Mouse (Mus musculus) cerebellum, postnatal 25 days (tissue): ENCODE measurements around the gene Ints5.
A peak's percentile ranks its signal among the peaks of the same experiment; 100 is the strongest.
"Not testable (repeated sequence)": the region's sequence is repeated elsewhere in the genome, so short reads cannot be mapped to it uniquely, and the experiment has no call there.

Experiments
- DNase-seq, 2 experiments: peaks; one replicate each; pipeline ENCODE4 v3.0.0; 2021; ENCODE audit warnings: mixed read lengths in 2 of 2

The Ints5 gene

DNA sequence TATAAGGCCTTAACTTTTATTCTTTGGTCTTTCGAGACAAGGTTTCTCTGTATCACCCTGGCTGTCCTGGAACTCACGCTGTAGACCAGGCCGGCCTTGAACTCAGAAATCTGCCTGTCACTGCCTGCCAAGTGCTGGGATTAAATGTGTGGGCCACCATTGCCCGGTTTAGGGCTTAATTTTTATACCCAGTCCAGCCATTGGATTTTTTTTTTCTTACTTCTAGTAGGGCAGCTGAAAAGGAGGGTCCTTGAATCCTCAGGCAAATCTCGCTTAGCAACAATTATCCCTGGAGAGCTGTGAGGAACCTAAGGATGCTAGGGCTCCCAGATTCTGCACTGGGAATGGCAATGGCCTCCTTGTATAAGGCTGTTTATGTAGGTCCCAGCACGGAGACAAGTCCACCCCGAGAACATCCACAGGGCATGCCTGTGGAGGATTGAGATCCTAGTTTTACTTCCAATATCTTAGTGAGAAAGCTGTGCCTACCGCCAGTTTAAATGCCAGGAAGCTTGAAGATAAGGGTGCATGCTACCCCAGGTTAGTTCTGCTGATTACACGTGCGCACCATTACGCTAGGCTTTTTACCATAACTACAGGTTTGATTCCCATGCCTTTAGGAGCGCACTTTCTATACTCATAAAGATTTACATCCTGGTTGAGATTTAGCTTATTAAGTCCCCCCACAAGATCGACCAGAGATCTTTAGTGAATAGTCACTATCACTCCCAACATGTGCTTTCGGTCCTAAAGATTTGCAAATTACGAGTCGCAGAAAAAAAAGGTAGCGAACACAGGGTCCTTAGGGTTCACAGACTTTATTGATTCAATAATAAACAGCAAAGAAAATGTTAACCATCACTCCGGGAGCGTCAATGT is 5.0 kb upstream of the Ints5 start:
- no peak for DNase-seq

- peak; percentile 93 to 97 for DNase-seq
Observed at GRCm38 (mm10) chr19:8888511-8889385, 4.1 kb upstream of the Ints5 start, which contains the start of the genes 1810009A15Rik and Gm49416. Gene 1810009A15Rik, plus strand, starts transcription at chr19:8888853. Gene Gm49416, plus strand, starts transcription at chr19:8888926.

- peak in 1 of 2 experiments; percentile 39 for DNase-seq
Observed at GRCm38 (mm10) chr19:8895397-8895960, 2.7 kb downstream of the Ints5 start.

DNA sequence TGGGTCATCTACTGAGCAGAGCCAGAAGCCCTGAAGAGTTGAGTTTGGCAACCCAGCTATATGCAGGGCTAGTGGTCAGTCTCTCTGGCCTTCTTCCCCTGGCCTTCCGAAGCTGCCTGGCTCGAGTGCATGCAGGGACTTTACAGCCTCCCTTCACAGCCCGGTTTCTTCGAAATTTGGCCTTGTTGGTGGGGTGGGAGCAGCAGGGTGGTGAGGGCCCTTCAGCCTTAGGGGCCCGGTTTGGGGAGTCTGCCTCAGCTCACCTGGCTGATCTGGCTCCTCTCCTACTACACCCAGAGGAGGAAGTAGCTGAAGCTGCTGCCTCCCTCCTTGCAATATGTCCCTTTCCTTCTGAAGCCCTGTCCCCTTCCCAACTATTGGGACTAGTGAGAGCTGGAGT is 3.4 kb downstream of the Ints5 start:
- DNase-seq = not testable (repeated sequence)

- peak; percentile 50 to 58 for DNase-seq
Observed at GRCm38 (mm10) chr19:8897211-8897864, 4.5 kb downstream of the Ints5 start.

DNA sequence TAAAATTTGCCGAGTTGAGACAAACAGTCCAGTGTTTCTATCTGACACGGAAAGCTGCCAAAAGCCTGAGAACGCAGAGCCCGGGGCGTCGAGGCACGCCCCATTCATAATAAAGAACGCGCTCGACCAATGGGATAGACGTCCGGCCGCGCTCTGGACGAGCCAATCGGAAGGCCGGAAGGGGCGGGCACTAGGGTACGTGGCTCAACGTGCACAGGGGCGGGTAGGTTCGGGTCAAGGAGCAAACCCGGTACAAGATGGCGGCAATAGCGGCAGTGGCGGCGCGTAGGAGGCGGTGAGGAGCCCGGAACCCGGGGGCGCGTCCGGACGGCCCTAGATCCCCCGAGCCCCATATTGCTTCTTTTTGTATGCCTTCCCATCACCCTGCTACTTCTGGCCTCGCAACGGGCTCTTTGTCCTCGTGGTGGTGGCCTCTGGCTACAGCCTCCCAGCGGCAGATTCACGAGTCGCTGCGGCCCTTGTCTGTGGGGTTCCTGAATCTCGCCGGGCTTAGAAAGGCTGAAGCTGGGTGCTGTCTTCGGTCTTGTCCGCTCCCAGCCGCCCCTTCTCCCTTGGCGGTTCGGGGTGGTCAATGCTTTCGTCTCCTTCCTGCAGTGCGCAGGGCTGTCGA is 5.2 kb downstream of the Ints5 start, which contains the start of gene Ganab:
Gene Ganab, plus strand, starts transcription at position 207 of the 631 bp plus-strand sequence.
- DNase-seq = peak; percentile 94 to 97

- DNase-seq = no peak
Observed at GRCm38 (mm10) chr19:8898576-8898975, 5.8 kb downstream of the Ints5 start.

DNA sequence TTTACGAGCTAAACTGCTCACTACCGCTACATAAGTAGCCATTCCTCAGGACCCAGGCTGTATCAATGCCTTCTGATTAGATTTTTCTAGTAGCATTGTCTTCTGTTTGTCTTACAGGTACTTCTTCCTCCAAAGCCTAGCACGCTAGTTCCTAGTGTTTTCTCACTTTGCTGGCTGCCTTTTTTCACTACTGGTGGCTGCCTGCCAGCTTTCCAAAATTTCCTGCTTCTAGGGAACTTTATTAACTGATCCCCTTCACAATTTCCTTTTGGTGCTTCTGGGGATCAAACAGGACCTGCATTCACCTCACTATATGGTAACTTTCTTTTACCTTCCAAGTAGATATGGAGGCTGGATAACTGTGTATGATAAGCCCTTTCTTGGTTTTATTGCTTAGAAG is 6.3 kb downstream of the Ints5 start:
- DNase-seq = no peak

DNA sequence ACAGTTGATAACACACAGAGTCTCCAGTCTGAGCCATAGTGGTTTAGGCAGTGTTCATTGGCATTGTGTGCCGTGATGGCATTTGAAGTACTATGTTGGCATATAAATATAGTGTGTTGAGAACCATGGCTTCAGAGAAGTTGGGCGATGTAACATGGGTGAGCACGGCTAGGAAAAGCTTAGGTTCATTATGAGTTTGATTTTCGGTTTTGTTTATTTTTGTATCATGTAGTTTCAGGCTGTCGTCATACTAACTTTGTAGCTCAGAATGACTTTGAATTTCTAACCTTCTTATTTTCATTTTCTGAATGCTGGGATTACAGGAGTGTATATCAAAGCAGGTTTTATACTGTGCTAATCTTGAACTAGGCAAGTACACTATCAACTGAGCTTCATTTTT is 10.6 kb downstream of the Ints5 start:
- no peak for DNase-seq

DNA sequence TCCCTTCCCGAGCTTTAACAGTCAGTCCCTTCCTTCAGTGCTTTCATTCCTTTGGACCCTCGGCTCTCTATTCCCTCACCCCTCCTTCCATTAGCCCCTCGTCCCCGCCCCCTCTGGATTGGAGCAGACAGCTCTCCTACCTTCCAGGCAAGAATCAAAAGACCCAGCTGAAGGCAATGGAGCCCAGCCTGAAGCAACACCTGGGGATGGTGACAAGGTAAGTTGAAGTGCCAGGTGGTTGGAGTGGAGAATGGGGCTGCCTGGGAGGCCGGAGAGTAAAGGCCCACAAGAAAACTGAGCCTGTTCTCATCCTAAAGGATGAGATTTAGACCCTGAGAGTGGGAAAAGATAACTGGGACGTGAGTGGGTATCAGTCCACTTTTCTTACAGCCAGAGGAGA is 15.7 kb downstream of the Ints5 start:
- DNase-seq = no peak

DNA sequence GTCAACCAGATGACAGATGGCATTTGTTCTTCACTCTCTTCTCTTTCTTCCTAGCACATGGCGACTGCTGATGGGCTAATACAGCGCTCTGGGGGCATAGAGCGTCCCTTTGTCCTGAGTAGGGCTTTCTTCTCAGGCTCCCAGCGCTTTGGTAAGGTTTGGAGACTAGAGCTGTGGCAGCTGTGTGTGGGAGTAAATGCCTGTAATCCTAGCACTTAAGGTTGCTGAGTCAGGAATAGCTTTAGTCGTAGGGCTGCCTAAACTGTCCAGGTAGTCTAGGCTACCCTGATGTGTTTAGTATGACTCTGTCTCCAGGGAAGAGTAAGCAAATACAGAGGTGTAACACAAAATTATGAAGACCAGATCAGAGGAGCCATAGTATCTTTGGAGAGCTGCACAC is 19.0 kb downstream of the Ints5 start:
- DNase-seq = no peak

- no peak for DNase-seq
Observed at GRCm38 (mm10) chr19:8914212-8914611, 21.4 kb downstream of the Ints5 start.

- no peak for DNase-seq
Observed at GRCm38 (mm10) chr19:8919000-8919399, 26.2 kb downstream of the Ints5 start.

GRCm38 (mm10) chr19:8919684-8920072 is 26.9 kb downstream of the Ints5 start:
- DNase-seq = no peak

- DNase-seq = peak; percentile 97
Observed at GRCm38 (mm10) chr19:8920073-8920736, 27.4 kb downstream of the Ints5 start, which contains the start of gene B3gat3. Gene B3gat3, plus strand, starts transcription at chr19:8920374.

DNA sequence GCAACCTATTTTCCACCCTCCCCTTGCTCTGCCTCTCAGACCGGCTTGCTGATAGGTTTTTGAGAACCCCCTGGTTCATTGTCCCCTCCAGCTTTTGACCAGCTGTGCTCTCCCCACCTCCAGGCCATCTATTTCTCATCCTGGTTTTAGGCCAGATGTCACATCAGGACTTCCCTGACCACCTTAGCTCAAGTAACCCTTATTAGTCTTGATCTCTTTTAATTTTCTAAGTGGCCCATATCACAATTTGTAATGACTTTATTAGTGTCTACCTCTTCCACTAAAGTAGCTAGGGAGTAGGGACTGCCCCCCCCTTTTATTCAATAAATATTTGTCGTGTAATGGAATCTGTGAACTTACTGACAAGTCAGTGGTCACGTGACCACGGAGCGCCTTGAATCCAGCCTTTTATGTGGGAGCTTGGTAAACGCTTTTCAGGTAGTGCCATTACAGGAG is 28.1 kb downstream of the Ints5 start:
- DNase-seq = peak in 1 of 2 experiments; percentile 50

DNA sequence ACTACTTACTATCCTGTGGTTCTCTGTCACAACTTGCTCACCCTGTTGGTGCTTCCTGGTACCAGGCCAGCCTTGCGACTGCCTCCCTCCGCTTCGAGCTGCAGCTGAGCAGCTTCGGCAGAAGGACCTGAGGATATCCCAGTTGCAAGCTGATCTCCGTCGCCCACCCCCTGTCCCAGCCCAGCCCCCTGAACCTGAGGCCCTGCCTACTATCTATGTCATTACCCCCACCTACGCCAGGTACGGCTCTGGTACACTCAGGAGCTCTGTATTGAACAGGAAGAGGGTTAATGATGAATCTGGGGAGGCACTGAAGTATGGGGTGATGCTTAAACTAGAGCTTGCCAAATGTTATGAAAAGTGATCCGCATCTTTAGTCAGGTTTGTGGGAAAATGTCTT is 28.9 kb downstream of the Ints5 start:
- DNase-seq = no peak

GRCm38 (mm10) chr19:8926766-8927165 is 34.0 kb downstream of the Ints5 start:
- no peak for DNase-seq

- no peak for DNase-seq
Observed at GRCm38 (mm10) chr19:8927891-8928525, 35.2 kb downstream of the Ints5 start.

GRCm38 (mm10) chr19:8928689-8929223 is 36.0 kb downstream of the Ints5 start:
- DNase-seq = peak in 1 of 2 experiments; percentile 65
